Mouse (Mus musculus): Measurements from ENCODE around the gene Nsmce4a.

GRCm38 (mm10) chr7:130543181-130543580 lies 29.7 kb downstream of the Nsmce4a start:
- TF ChIP-seq EP300 (IDR thresholded peaks at IDR 0.05) (no peak), CTCF (IDR thresholded peaks at IDR 0.05) (no peak)
